Mouse (Mus musculus): ENCODE results near the gene Cntn3.

GRCm38 (mm10) chr6:102319755-102320154 lies 253.1 kb downstream of the Cntn3 start:
- TF ChIP-seq CTCF (IDR thresholded peaks at IDR 0.05; ENCODE audit: low read depth, low read length) (no peak), GATA1 (IDR thresholded peaks at IDR 0.05; ENCODE audit: borderline replicate concordance, low read length) (no peak), GATA2 (IDR thresholded peaks at IDR 0.05; ENCODE audit: borderline replicate concordance, low read depth, low read length) (no peak), POLR2AphosphoS5 (IDR thresholded peaks at IDR 0.05; ENCODE audit: insufficient replicate concordance, low read depth, low read length) (no peak)
